Mouse (Mus musculus) spleen, adult 2 months (tissue): ENCODE measurements around the gene Safb2.

ENCODE experiments used
- CTCF ChIP-seq: fragments of 200-500 bp; IDR thresholded peaks from 2 replicates; pipeline ENCODE4 v1.5.1; 2011; ENCODE audit warnings: mild to moderate bottlenecking, inconsistent platforms; ENCODE audit not compliant: insufficient read depth, insufficient read length, insufficient replicate concordance; ENCODE audit errors: extremely low read depth
- POLR2A ChIP-seq: fragments of 200-500 bp; IDR thresholded peaks from 2 replicates; pipeline ENCODE4 v1.6.1; 2011; ENCODE audit warnings: low read depth, low read length, inconsistent platforms

GRCm38 (mm10) chr17:56613236-56613844, 29.0 kb upstream of the Safb2 start, which contains the start of gene Rpl36:
- peak; percentile 72 for TF ChIP-seq POLR2A
- TF ChIP-seq CTCF, result peak; percentile 96
